Mouse (Mus musculus): ENCODE results near the gene Nkiras1. TPM values are rescaled to one million over a fixed set of nuclear protein-coding genes. Genes with fewer than 3 reads are reported as not detected.
"Not testable (repeated sequence)": the region's sequence is repeated elsewhere in the genome, so short reads cannot be mapped to it uniquely, and the experiment has no call there.

The Nkiras1 gene
- polyA plus RNA-seq, 1 experiment from 2014 or later: 28.7 TPM

GRCm38 (mm10) chr14:18236496-18237235 lies 34.3 kb upstream of the Nkiras1 start:
- not testable (repeated sequence) for ATAC-seq

GRCm38 (mm10) chr14:18237381-18237780 lies 33.6 kb upstream of the Nkiras1 start:
- Histone ChIP-seq H3K4me2 (ENCODE audit: low read length) (peak overlapping the region; percentile 78; the same call in 1 of the 2 replicates), H3K27ac (ENCODE audit: low read depth, low read length) (no peak overlapping the region), H3K4me1 (ENCODE audit: control insufficient read depth, insufficient read depth, low read length) (no peaks in the 10 kb centered on the region), H3K36me3 (ENCODE audit: control insufficient read depth, insufficient read depth, low read length) (no peaks in the 10 kb centered on the region), H3K4me3 (ENCODE audit: low read depth, low read length) (no peak overlapping the region), H3K9ac (ENCODE audit: low read length) (no peak overlapping the region), H3K27me3 (replicated peaks; ENCODE audit: control insufficient read depth, insufficient read depth, low read length) (no peaks in the 10 kb centered on the region), H3K9me3 (replicated peaks; ENCODE audit: control insufficient read depth, low read length) (no peaks in the 10 kb centered on the region)
- ATAC-seq (no peak), DNase-seq (ENCODE audit: low spot score) (no peak)
- 54% methylated on average over 4 of the region's 4 CpGs for WGBS

More at GRCm38 (mm10) chr14:18236496-18237235, 34.3 kb upstream of the Nkiras1 start:
- DNase-seq (ENCODE audit: low spot score); H3K36me3 ChIP-seq (ENCODE audit: control insufficient read depth, insufficient read depth, low read length); H3K27me3 ChIP-seq (replicated peaks; ENCODE audit: control insufficient read depth, insufficient read depth, low read length); H3K4me3 ChIP-seq (ENCODE audit: low read depth, low read length); H3K4me1 ChIP-seq (ENCODE audit: control insufficient read depth, insufficient read depth, low read length); H3K27ac ChIP-seq (ENCODE audit: low read depth, low read length); H3K9ac ChIP-seq (ENCODE audit: low read length); H3K9me3 ChIP-seq (replicated peaks; ENCODE audit: control insufficient read depth, low read length); H3K4me2 ChIP-seq (ENCODE audit: low read length): not testable (repeated sequence)
- 95% methylated on average over 2 of the region's 2 CpGs for WGBS

GRCm38 (mm10) chr14:18238131-18238749 lies 32.7 kb upstream of the Nkiras1 start:
- no peaks in the 10 kb centered on the region for H3K9me3 ChIP-seq (replicated peaks; ENCODE audit: control insufficient read depth, low read length)
- H3K4me1 ChIP-seq (ENCODE audit: control insufficient read depth, insufficient read depth, low read length): no peaks in the 10 kb centered on the region
- H3K36me3 ChIP-seq (ENCODE audit: control insufficient read depth, insufficient read depth, low read length): no peaks in the 10 kb centered on the region
- DNase-seq (ENCODE audit: low spot score): peak; percentile 97
- peak overlapping the region; percentile 65 for H3K9ac ChIP-seq (ENCODE audit: low read length)
- no peaks in the 10 kb centered on the region for H3K27me3 ChIP-seq (replicated peaks; ENCODE audit: control insufficient read depth, insufficient read depth, low read length)
- ATAC-seq: peak; percentile 95
- peak overlapping the region; percentile 81 for H3K4me3 ChIP-seq (ENCODE audit: low read depth, low read length)
- peak overlapping the region; percentile 78 for H3K4me2 ChIP-seq (ENCODE audit: low read length)
- whole genome bisulfite sequencing: under 1% methylated on average over 63 of the region's 71 CpGs
- peak overlapping the region; percentile 78 for H3K27ac ChIP-seq (ENCODE audit: low read depth, low read length)

- H3K27me3 ChIP-seq (replicated peaks; ENCODE audit: control insufficient read depth, insufficient read depth, low read length): no peaks in the 10 kb centered on the region
- peak within 1 kb of the TSS; percentile 78 for H3K27ac ChIP-seq (ENCODE audit: low read depth, low read length)
- peak within 1 kb of the TSS; percentile 65 for H3K9ac ChIP-seq (ENCODE audit: low read length)
- peak; percentile 97 for DNase-seq (ENCODE audit: low spot score)
- no peaks in the 10 kb centered on the region for H3K4me1 ChIP-seq (ENCODE audit: control insufficient read depth, insufficient read depth, low read length)
- no peaks in the 10 kb centered on the region for H3K36me3 ChIP-seq (ENCODE audit: control insufficient read depth, insufficient read depth, low read length)
- no peaks in the 10 kb centered on the region for H3K9me3 ChIP-seq (replicated peaks; ENCODE audit: control insufficient read depth, low read length)
- ATAC-seq: peak; percentile 87
- peak within 1 kb of the TSS; percentile 78 for H3K4me2 ChIP-seq (ENCODE audit: low read length)
- WGBS: 1% methylated on average over 61 of the region's 66 CpGs
- H3K4me3 ChIP-seq (ENCODE audit: low read depth, low read length): peak within 1 kb of the TSS; percentile 81
Observed at GRCm38 (mm10) chr14:18238750-18239731, 31.9 kb upstream of the Nkiras1 start, which contains the start of gene Nr1d2. Nr1d2 (minus strand) TSS chr14:18239127.

GRCm38 (mm10) chr14:18240132-18240531 lies 30.8 kb upstream of the Nkiras1 start:
- Histone ChIP-seq H3K4me2 (ENCODE audit: low read length) (no peak overlapping the region), H3K27ac (ENCODE audit: low read depth, low read length) (no peak overlapping the region), H3K9ac (ENCODE audit: low read length) (no peak overlapping the region), H3K36me3 (ENCODE audit: control insufficient read depth, insufficient read depth, low read length) (no peaks in the 10 kb centered on the region), H3K4me3 (ENCODE audit: low read depth, low read length) (no peak overlapping the region), H3K27me3 (replicated peaks; ENCODE audit: control insufficient read depth, insufficient read depth, low read length) (no peaks in the 10 kb centered on the region), H3K4me1 (ENCODE audit: control insufficient read depth, insufficient read depth, low read length) (no peaks in the 10 kb centered on the region), H3K9me3 (replicated peaks; ENCODE audit: control insufficient read depth, low read length) (no peaks in the 10 kb centered on the region)
- ATAC-seq (no peak), DNase-seq (ENCODE audit: low spot score) (no peak)
- 70% methylated on average over 7 of the region's 7 CpGs for WGBS

GRCm38 (mm10) chr14:18241786-18242185 lies 29.1 kb upstream of the Nkiras1 start:
- no peaks in the 10 kb centered on the region for H3K9me3 ChIP-seq (replicated peaks; ENCODE audit: control insufficient read depth, low read length)
- H3K27me3 ChIP-seq (replicated peaks; ENCODE audit: control insufficient read depth, insufficient read depth, low read length): no peaks in the 10 kb centered on the region
- no peak for DNase-seq (ENCODE audit: low spot score)
- no peak for ATAC-seq
- WGBS: 90% methylated on average over 4 of the region's 4 CpGs
- H3K4me3 ChIP-seq (ENCODE audit: low read depth, low read length): no peak overlapping the region
- H3K9ac ChIP-seq (ENCODE audit: low read length): no peak overlapping the region
- no peaks in the 10 kb centered on the region for H3K4me1 ChIP-seq (ENCODE audit: control insufficient read depth, insufficient read depth, low read length)
- no peaks in the 10 kb centered on the region for H3K36me3 ChIP-seq (ENCODE audit: control insufficient read depth, insufficient read depth, low read length)
- no peak overlapping the region for H3K27ac ChIP-seq (ENCODE audit: low read depth, low read length)
- H3K4me2 ChIP-seq (ENCODE audit: low read length): no peak overlapping the region

GRCm38 (mm10) chr14:18242638-18243130 lies 28.3 kb upstream of the Nkiras1 start:
- DNase-seq (ENCODE audit: low spot score) (no peak), ATAC-seq (no peak)
- no peak overlapping the region for H3K4me3 ChIP-seq (ENCODE audit: low read depth, low read length)
- no peaks in the 10 kb centered on the region for H3K9me3 ChIP-seq (replicated peaks; ENCODE audit: control insufficient read depth, low read length)
- H3K4me1 ChIP-seq (ENCODE audit: control insufficient read depth, insufficient read depth, low read length): no peaks in the 10 kb centered on the region
- H3K9ac ChIP-seq (ENCODE audit: low read length): no peak overlapping the region
- H3K36me3 ChIP-seq (ENCODE audit: control insufficient read depth, insufficient read depth, low read length): no peaks in the 10 kb centered on the region
- 87% methylated on average over 21 of the region's 21 CpGs for WGBS
- no peak overlapping the region for H3K4me2 ChIP-seq (ENCODE audit: low read length)
- H3K27ac ChIP-seq (ENCODE audit: low read depth, low read length): no peak overlapping the region
- no peaks in the 10 kb centered on the region for H3K27me3 ChIP-seq (replicated peaks; ENCODE audit: control insufficient read depth, insufficient read depth, low read length)

GRCm38 (mm10) chr14:18261203-18261602 lies 9.7 kb upstream of the Nkiras1 start:
- H3K4me1 ChIP-seq (ENCODE audit: control insufficient read depth, insufficient read depth, low read length): peaks cover 3% of the 10 kb centered on the region; the same call in 1 of the 2 replicates
- H3K36me3 ChIP-seq (ENCODE audit: control insufficient read depth, insufficient read depth, low read length): 0 out of 2 replicates have a peak, but pooled peaks cover 4% of the 10 kb centered on the region
- H3K4me2 ChIP-seq (ENCODE audit: low read length): no peak overlapping the region
- no peak overlapping the region for H3K27ac ChIP-seq (ENCODE audit: low read depth, low read length)
- DNase-seq (ENCODE audit: low spot score): no peak
- H3K27me3 ChIP-seq (replicated peaks; ENCODE audit: control insufficient read depth, insufficient read depth, low read length): no peaks in the 10 kb centered on the region
- ATAC-seq: no peak
- no peaks in the 10 kb centered on the region for H3K9me3 ChIP-seq (replicated peaks; ENCODE audit: control insufficient read depth, low read length)
- 91% methylated on average over 3 of the region's 3 CpGs for WGBS
- H3K9ac ChIP-seq (ENCODE audit: low read length): no peak overlapping the region
- no peak overlapping the region for H3K4me3 ChIP-seq (ENCODE audit: low read depth, low read length)

Data from forebrain, embryonic 14.5 days (tissue).